Mouse (Mus musculus) myocyte (in vitro differentiated cells): Measurements from ENCODE around the gene C1qc.

Experiments
- MYOD1 ChIP-seq, 3 experiments: IDR thresholded peaks; one replicate each; pipeline ENCODE4 v1.6.1; 2011; ENCODE audit warnings: control low read depth in 2 of 3, low read depth in 2 of 3, mild to moderate bottlenecking in 2 of 3, moderate library complexity in 1 of 3; ENCODE audit not compliant: insufficient read length in 2 of 3, control insufficient read depth in 1 of 3
- MYOG ChIP-seq, 3 experiments: IDR thresholded peaks; one replicate each; pipeline ENCODE4 v1.6.1; 2011; ENCODE audit warnings: control low read depth in 2 of 3, low read depth in 2 of 3, mild to moderate bottlenecking in 2 of 3; ENCODE audit not compliant: insufficient read length in 2 of 3, control insufficient read depth in 1 of 3, insufficient read depth in 1 of 3
- POLR2A ChIP-seq: IDR thresholded peaks from one replicate; pipeline ENCODE4 v1.6.1; 2011; ENCODE audit warnings: low read depth, mild to moderate bottlenecking, control low read depth, moderate library complexity; ENCODE audit not compliant: insufficient read length
- TCF12 ChIP-seq: IDR thresholded peaks from one replicate; pipeline ENCODE4 v1.6.1; 2011; ENCODE audit warnings: mild to moderate bottlenecking, control low read depth; ENCODE audit not compliant: poor library complexity, insufficient read depth, severe bottlenecking

GRCm38 (mm10) chr4:136863517-136863916, 29.3 kb downstream of the C1qc start:
- TF ChIP-seq POLR2A = no peak
- no peak for TF ChIP-seq MYOG (IDR thresholded peaks at IDR 0.05; ENCODE audit: control insufficient read depth in 1 of 3, insufficient read depth in 1 of 3, insufficient read length in 2 of 3, low read depth in 2 of 3)
- TF ChIP-seq TCF12 = no peak
- no peak for TF ChIP-seq MYOD1 (IDR thresholded peaks at IDR 0.05; ENCODE audit: control insufficient read depth in 1 of 3, insufficient read length in 2 of 3, low read depth in 2 of 3)
